ENCODE assay signal across 37 mouse cellular contexts in genomic region chr6:70965694-70966093, GRCm38 (mm10). TPM values are rescaled to one million over a fixed set of nuclear protein-coding genes. Genes with fewer than 3 reads are reported as not detected.
DNase-seq lines count a peak whose midpoint lies in the region; ATAC-seq and TF ChIP-seq lines count a peak whose summit lies in the region.
"Had no signal": no experiment of that assay in that cellular context is flagged by ENCODE, and none has a peak within 500 bp of the region (broad histone marks: within the 10 kb centered on the region; RNA-seq: fewer than 3 reads in every experiment).

No protein-coding gene starts in this region.

- 26% methylated on average over 7 of the region's 7 CpGs for WGBS in hindbrain, postnatal 0 days
- WGBS in hindbrain, embryonic 14.5 days = 19% methylated on average over 7 of the region's 7 CpGs
- WGBS in thymus, adult 2 months = 56% methylated on average over 7 of the region's 7 CpGs
- WGBS in heart, embryonic 12.5 days = 29% methylated on average over 7 of the region's 7 CpGs

- H3K4me3 ChIP-seq in hindbrain, postnatal 0 days (ENCODE audit: low read length) = no peak overlapping the region
- no peak overlapping the region for H3K4me3 ChIP-seq in hindbrain, embryonic 14.5 days (replicated peaks; ENCODE audit: low read length)
- no peak overlapping the region for H3K4me3 ChIP-seq in thymus, adult 2 months (ENCODE audit: control insufficient read depth, insufficient read depth, low read length)
- H3K4me3 ChIP-seq in ES-E14 (ENCODE audit: insufficient read depth in 1 of 2, low read depth in 1 of 2, low read length in 2 of 2, poor library complexity in 1 of 2, severe bottlenecking in 1 of 2) = no peak overlapping the region
- no peak overlapping the region for H3K4me3 ChIP-seq in heart, embryonic 12.5 days
- H3K4me3 ChIP-seq: forebrain, embryonic 15.5 days; heart, adult 2 months; heart, embryonic 13.5 days; limb, embryonic 15.5 days; liver, embryonic 13.5 days had no signal

- TF ChIP-seq CTCF in hindbrain, postnatal 0 days (IDR thresholded peaks at IDR 0.05; ENCODE audit: low read depth) = no peak
- TF ChIP-seq CTCF in thymus, adult 2 months (IDR thresholded peaks at IDR 0.05; ENCODE audit: borderline replicate concordance, control insufficient read depth, extremely low read depth, insufficient read depth, low read length, poor library complexity) = no peak

- no peak overlapping the region for H3K4me2 ChIP-seq in hindbrain, postnatal 0 days (ENCODE audit: low read depth, low read length)
- H3K4me2 ChIP-seq in hindbrain, embryonic 14.5 days (replicated peaks) = no peak overlapping the region
- no peak overlapping the region for H3K4me2 ChIP-seq in heart, embryonic 12.5 days
- H3K4me2 ChIP-seq: forebrain, embryonic 15.5 days; heart, embryonic 13.5 days; limb, embryonic 15.5 days; liver, embryonic 13.5 days had no signal

- no peaks in the 10 kb centered on the region for H3K36me3 ChIP-seq in hindbrain, postnatal 0 days (ENCODE audit: insufficient read depth, low read length)
- H3K36me3 ChIP-seq in hindbrain, embryonic 14.5 days (replicated peaks; ENCODE audit: control insufficient read depth, insufficient read depth) = no peaks in the 10 kb centered on the region
- H3K36me3 ChIP-seq in thymus, adult 2 months (ENCODE audit: control insufficient read depth, insufficient read depth, low read length) = no peaks in the 10 kb centered on the region
- peaks cover 3% of the 10 kb centered on the region for H3K36me3 ChIP-seq in ES-E14 (ENCODE audit: control insufficient read depth, insufficient read depth, low read length, poor library complexity, severe bottlenecking)
- no peaks in the 10 kb centered on the region for H3K36me3 ChIP-seq in heart, embryonic 12.5 days
- H3K36me3 ChIP-seq: forebrain, embryonic 15.5 days; heart, embryonic 13.5 days; limb, embryonic 15.5 days; liver, embryonic 13.5 days had no signal

- in situ Hi-C loops in ES-E14 (cut with MboI; ENCODE audit: low sequenced_read_pairs in 2 of 2, unreplicated experiment in 2 of 2) = no loop called here

- H3K27me3 ChIP-seq in hindbrain, postnatal 0 days (ENCODE audit: insufficient read depth, low read length) = 0 out of 2 replicates have a peak, but pooled peaks cover 3% of the 10 kb centered on the region
- H3K27me3 ChIP-seq in hindbrain, embryonic 14.5 days (ENCODE audit: control insufficient read depth, insufficient read depth, low read length) = peaks cover 15% of the 10 kb centered on the region
- H3K27me3 ChIP-seq in thymus, adult 2 months (ENCODE audit: control insufficient read depth, insufficient read depth, low read length) = no peaks in the 10 kb centered on the region; the same call in 1 of the 2 replicates
- H3K27me3 ChIP-seq in heart, embryonic 12.5 days (replicated peaks) = peaks cover 55% of the 10 kb centered on the region
- H3K27me3 ChIP-seq: Patski had no signal

- no peak overlapping the region for H3K9ac ChIP-seq in hindbrain, postnatal 0 days (replicated peaks; ENCODE audit: low read length)
- H3K9ac ChIP-seq in hindbrain, embryonic 14.5 days = no peak overlapping the region
- H3K9ac ChIP-seq in ES-E14 (ENCODE audit: insufficient read depth, low read depth, low read length, poor library complexity, severe bottlenecking) = 0 out of 2 replicates have a peak overlapping the region, but pooled peaks have one; percentile 4
- H3K9ac ChIP-seq in heart, embryonic 12.5 days = no peak overlapping the region
- H3K9ac ChIP-seq: forebrain, embryonic 15.5 days; heart, embryonic 13.5 days; limb, embryonic 15.5 days; liver, embryonic 13.5 days had no signal

- DNase-seq in hindbrain, postnatal 0 days (ENCODE audit: low spot score) = peak; percentile 24
- no peak for DNase-seq in hindbrain, embryonic 14.5 days (ENCODE audit: low spot score)
- DNase-seq in thymus, postnatal 14 days = peak; percentile 6
- no peak for DNase-seq in thymus, adult 2 months
- no peak for DNase-seq in ES-E14 (ENCODE audit: low read depth, low spot score)
- no peak for DNase-seq in urinary bladder, postnatal 4 days (ENCODE audit: low spot score in 2 of 2)
- DNase-seq: adrenal gland, postnatal 10 days; cerebellum, adult 11 months; cerebellum, adult 9-10 months; cerebellum, postnatal 36 days; heart, adult 2 months; heart, postnatal 10 days; kidney, adult 9 months; kidney, postnatal 10 days; layer of hippocampus, postnatal 36 days; left cerebral cortex, postnatal 4 days; liver, embryonic 13.5 days; lung, adult 18-20 months; lung, postnatal 10 days; spleen, adult 18-20 months had no signal

- ATAC-seq in hindbrain, postnatal 0 days = no peak
- ATAC-seq in hindbrain, embryonic 14.5 days (ENCODE audit: low FRiP score) = no peak
- ATAC-seq in heart, embryonic 12.5 days (ENCODE audit: insufficient number of reproducible peaks, low FRiP score) = no peak
- ATAC-seq: activated CD4-positive, CD25-positive, alpha-beta regulatory T cell, adult 4 months; CD4-positive, CD25-positive, alpha-beta regulatory T cell, adult 4 months; forebrain, embryonic 15.5 days; intestine, embryonic 16.5 days; Patski had no signal

- no peaks in the 10 kb centered on the region for H3K4me1 ChIP-seq in hindbrain, postnatal 0 days (ENCODE audit: insufficient read depth, low read length)
- no peaks in the 10 kb centered on the region; the same call in 1 of the 2 replicates for H3K4me1 ChIP-seq in hindbrain, embryonic 14.5 days (replicated peaks; ENCODE audit: control insufficient read depth, insufficient read depth, low read length)
- peaks cover 4% of the 10 kb centered on the region; the same call in 1 of the 2 replicates for H3K4me1 ChIP-seq in thymus, adult 2 months (replicated peaks; ENCODE audit: control insufficient read depth, insufficient read depth, low read length)
- peaks cover 8 to 11% of the 10 kb centered on the region in 2 experiments for H3K4me1 ChIP-seq in ES-E14 (ENCODE audit: control insufficient read depth in 2 of 2, insufficient read depth in 2 of 2, low read length in 2 of 2, poor library complexity in 1 of 2)
- H3K4me1 ChIP-seq in heart, embryonic 12.5 days (replicated peaks) = peaks cover 18% of the 10 kb centered on the region
- H3K4me1 ChIP-seq: liver, embryonic 13.5 days had no signal

- no peaks in the 10 kb centered on the region for H3K9me3 ChIP-seq in hindbrain, postnatal 0 days (ENCODE audit: low read length)
- no peaks in the 10 kb centered on the region for H3K9me3 ChIP-seq in hindbrain, embryonic 14.5 days (ENCODE audit: control insufficient read depth, low read length)
- no peaks in the 10 kb centered on the region for H3K9me3 ChIP-seq in ES-E14 (ENCODE audit: control insufficient read depth, insufficient read depth, low read depth, low read length)
- no peaks in the 10 kb centered on the region for H3K9me3 ChIP-seq in heart, embryonic 12.5 days (replicated peaks)
- H3K9me3 ChIP-seq: forebrain, embryonic 15.5 days; heart, embryonic 13.5 days; limb, embryonic 15.5 days; liver, embryonic 13.5 days had no signal

- no peak for TF ChIP-seq POLR2A in thymus, adult 2 months (IDR thresholded peaks at IDR 0.05; ENCODE audit: control insufficient read depth, extremely low read depth, insufficient read depth, low read length, poor library complexity)

- H3K27ac ChIP-seq in hindbrain, postnatal 0 days = no peak overlapping the region
- H3K27ac ChIP-seq in hindbrain, embryonic 14.5 days = no peak overlapping the region
- no peak overlapping the region for H3K27ac ChIP-seq in thymus, adult 2 months (ENCODE audit: control insufficient read depth, insufficient read depth, low read length)
- H3K27ac ChIP-seq in ES-E14 (ENCODE audit: insufficient read depth, low read depth, low read length, poor library complexity, severe bottlenecking) = peak overlapping the region; percentile 56; the same call in 1 of the 2 replicates
- no peak overlapping the region for H3K27ac ChIP-seq in heart, embryonic 12.5 days (ENCODE audit: poor library complexity, severe bottlenecking)
- H3K27ac ChIP-seq: forebrain, embryonic 15.5 days; heart, adult 2 months; heart, embryonic 13.5 days; limb, embryonic 15.5 days; liver, embryonic 13.5 days had no signal

TF ChIP-seq in ES-E14, 5 proteins besides CTCF, POLR2A, EP300 and RAD21:
- TF ChIP-seq HCFC1 (IDR thresholded peaks at IDR 0.05; ENCODE audit: borderline replicate concordance, insufficient read depth, low read length) (no peak), MAFK (IDR thresholded peaks at IDR 0.05; ENCODE audit: insufficient read depth, low read depth, low read length) (no peak), ZNF384 (IDR thresholded peaks at IDR 0.05; ENCODE audit: low read depth, low read length) (no peak), CHD2 (IDR thresholded peaks at IDR 0.05; ENCODE audit: low read depth, low read length) (no peak)

RNA-seq across cellular contexts. Expression of gene Foxi3, which starts 9.4 kb away (rescaled TPM):
- not detected in 2 replicates for total RNA-seq in hindbrain, postnatal 0 days (2014; rRNA removed)
- not detected in 2 replicates for polyA plus RNA-seq in hindbrain, postnatal 0 days (2015; fragmentation: Nextera tagmentation; extraction: Ambion mirVana)
- polyA plus RNA-seq in hindbrain, embryonic 14.5 days (2014; fragmentation: Nextera tagmentation; extraction: Ambion mirVana) = not detected in 2 replicates
- 0.08 TPM in 1 of 2 replicates, not detected in the other for polyA plus RNA-seq in thymus, adult 2 months (2012; rRNA removed)
- total RNA-seq in ES-E14 (2012; rRNA removed) = 3.5 and 4.2 TPM in 2 replicates
- not detected in 2 replicates for polyA plus RNA-seq in heart, embryonic 12.5 days (2016; fragmentation: Nextera tagmentation; extraction: Ambion mirVana)
- total RNA-seq: adrenal gland, postnatal 10 days; gastrocnemius, adult 8-10 months; gastrocnemius, postnatal 4 days; heart, adult 2 months; heart, postnatal 10 days; hematopoietic stem cell, adult 5-6 weeks; layer of hippocampus, postnatal 36 days; left cerebral cortex, postnatal 4 days; MEL; neutrophil, adult 5-6 weeks had no signal
- polyA plus RNA-seq: activated CD4-positive, CD25-positive, alpha-beta regulatory T cell, adult 4 months; CD4-positive, CD25-positive, alpha-beta regulatory T cell, adult 4 months; forebrain, embryonic 15.5 days; heart, adult 2 months; heart, embryonic 13.5 days; intestine, embryonic 16.5 days; large intestine, adult 2 months; liver, embryonic 13.5 days; neural tube, embryonic 11.5 days; Patski; stomach, embryonic 16.5 days had no signal

RNA-seq across cellular contexts. Expression of gene Tex37, which starts 47.0 kb away (rescaled TPM):
- total RNA-seq in hindbrain, postnatal 0 days (2014; rRNA removed) = not detected in 2 replicates
- polyA plus RNA-seq in hindbrain, postnatal 0 days (2015; fragmentation: Nextera tagmentation; extraction: Ambion mirVana) = not detected in 2 replicates
- not detected in 2 replicates for polyA plus RNA-seq in hindbrain, embryonic 14.5 days (2014; fragmentation: Nextera tagmentation; extraction: Ambion mirVana)
- 0.26 TPM in 1 of 2 replicates, not detected in the other for polyA plus RNA-seq in thymus, adult 2 months (2012; rRNA removed)
- total RNA-seq in ES-E14 (2012; rRNA removed) = not detected in 2 replicates
- not detected in 2 replicates for polyA plus RNA-seq in heart, embryonic 12.5 days (2016; fragmentation: Nextera tagmentation; extraction: Ambion mirVana)
- total RNA-seq: adrenal gland, postnatal 10 days; gastrocnemius, adult 8-10 months; gastrocnemius, postnatal 4 days; heart, adult 2 months; heart, postnatal 10 days; hematopoietic stem cell, adult 5-6 weeks; layer of hippocampus, postnatal 36 days; left cerebral cortex, postnatal 4 days; MEL; neutrophil, adult 5-6 weeks had no signal
- polyA plus RNA-seq: activated CD4-positive, CD25-positive, alpha-beta regulatory T cell, adult 4 months; CD4-positive, CD25-positive, alpha-beta regulatory T cell, adult 4 months; embryonic facial prominence, embryonic 11.5 days; forebrain, embryonic 15.5 days; heart, adult 2 months; heart, embryonic 13.5 days; intestine, embryonic 16.5 days; large intestine, adult 2 months; limb, embryonic 15.5 days; liver, embryonic 13.5 days; neural tube, embryonic 11.5 days; Patski; stomach, embryonic 16.5 days had no signal

Comparison
In these comparisons a context has a peak if more than half of its experiments do, and no peak if none do; other contexts are left out.
1. DNase-seq: peak in hindbrain, postnatal 0 days (single experiment) and thymus, postnatal 14 days (single experiment); none in hindbrain, embryonic 14.5 days (single experiment), thymus, adult 2 months (single experiment), ES-E14 (single experiment) and urinary bladder, postnatal 4 days (0 of 2).